ENCODE assay signal across 18 mouse cellular contexts in the genomic region with DNA sequence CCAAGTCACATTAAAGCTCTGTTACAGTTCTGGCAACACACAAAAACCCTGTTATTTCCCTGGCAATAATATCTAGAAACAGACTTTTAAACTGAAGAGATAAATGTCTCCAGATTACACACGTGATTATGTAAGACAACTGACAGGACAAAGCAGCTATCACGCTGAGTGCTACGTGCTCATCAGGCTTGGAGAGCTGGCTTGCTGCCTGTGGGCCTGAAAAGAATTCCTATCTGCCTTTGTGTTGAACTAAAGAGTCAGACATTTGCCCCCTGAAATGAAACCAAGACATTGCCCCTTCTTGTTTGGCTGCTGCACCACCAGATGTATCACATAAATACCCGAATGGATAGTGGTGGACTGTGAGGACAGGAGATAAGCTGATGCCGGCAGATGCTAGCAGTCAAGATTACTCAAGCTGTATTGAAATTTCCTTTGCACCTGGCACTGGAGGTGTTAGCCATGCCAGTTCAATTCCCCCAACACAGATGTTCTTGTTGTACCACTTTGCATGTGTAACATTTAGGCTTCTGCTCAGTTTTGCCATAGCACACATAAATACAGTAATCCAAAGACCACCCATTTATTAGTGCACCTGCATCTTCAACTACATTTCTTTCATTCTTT.
DNase-seq lines count a peak whose midpoint lies in the region; ATAC-seq lines count a peak whose summit lies in the region.
"Had no signal": no experiment of that assay in that cellular context is flagged by ENCODE, and none has a peak within 500 bp of the region (broad histone marks: within the 10 kb centered on the region; RNA-seq: fewer than 3 reads in every experiment).

No protein-coding gene starts in this region.

- H3K36me3 ChIP-seq in lung, embryonic 15.5 days = no peaks in the 10 kb centered on the region
- H3K36me3 ChIP-seq: embryonic facial prominence, embryonic 15.5 days; intestine, embryonic 15.5 days; limb, embryonic 13.5 days; stomach, embryonic 15.5 days had no signal

- no peak overlapping the region for H3K9ac ChIP-seq in lung, embryonic 15.5 days
- H3K9ac ChIP-seq: embryonic facial prominence, embryonic 15.5 days; intestine, embryonic 15.5 days; limb, embryonic 13.5 days; liver, postnatal 0 days; stomach, embryonic 15.5 days had no signal

- ATAC-seq in lung, embryonic 15.5 days (ENCODE audit: borderline replicate concordance, extremely low read depth, low FRiP score, low TSS enrichment) = peak; percentile 73; the same call in 1 of the 2 replicates
- ATAC-seq: intestine, embryonic 15.5 days; liver, postnatal 0 days had no signal

- no peaks in the 10 kb centered on the region for H3K9me3 ChIP-seq in lung, embryonic 15.5 days
- H3K9me3 ChIP-seq: embryonic facial prominence, embryonic 15.5 days; intestine, embryonic 15.5 days; limb, embryonic 13.5 days; stomach, embryonic 15.5 days had no signal

- WGBS in lung, embryonic 15.5 days = 43% methylated on average over 5 of the region's 5 CpGs

- H3K27me3 ChIP-seq in lung, embryonic 15.5 days = no peaks in the 10 kb centered on the region
- H3K27me3 ChIP-seq: embryonic facial prominence, embryonic 15.5 days; intestine, embryonic 15.5 days; limb, embryonic 13.5 days; stomach, embryonic 15.5 days had no signal

- no peaks in the 10 kb centered on the region for H3K4me1 ChIP-seq in lung, embryonic 15.5 days
- H3K4me1 ChIP-seq: embryonic facial prominence, embryonic 15.5 days; intestine, embryonic 15.5 days; limb, embryonic 13.5 days; stomach, embryonic 15.5 days had no signal

- no peak overlapping the region for H3K4me2 ChIP-seq in lung, embryonic 15.5 days
- H3K4me2 ChIP-seq: embryonic facial prominence, embryonic 15.5 days; intestine, embryonic 15.5 days; limb, embryonic 13.5 days; stomach, embryonic 15.5 days had no signal

- H3K27ac ChIP-seq in lung, embryonic 15.5 days = no peak overlapping the region
- H3K27ac ChIP-seq: embryonic facial prominence, embryonic 15.5 days; intestine, embryonic 15.5 days; limb, embryonic 13.5 days; stomach, embryonic 15.5 days had no signal

- DNase-seq in embryo, embryonic 10 days (ENCODE audit: low spot score) = peak; percentile 3
- DNase-seq in embryo, embryonic 11 days = no peak
- DNase-seq in lung, postnatal 14 days = no peak
- DNase-seq in cerebellum, adult 9-11 months = peak; percentile 31
- DNase-seq in retina, embryonic 14.5 days (ENCODE audit: low spot score) = peak; percentile 21
- DNase-seq in testis, postnatal 14 days (ENCODE audit: low spot score) = no peak
- no peak for DNase-seq in adrenal gland, postnatal 14 days
- DNase-seq: adrenal gland, adult 2 months; heart, postnatal 14 days; kidney, postnatal 10 days; layer of hippocampus, postnatal 36 days; liver, postnatal 0 days had no signal

- no peak overlapping the region for H3K4me3 ChIP-seq in lung, embryonic 15.5 days
- H3K4me3 ChIP-seq: embryonic facial prominence, embryonic 15.5 days; intestine, embryonic 15.5 days; limb, embryonic 13.5 days; myocyte; stomach, embryonic 15.5 days had no signal

Comparison
In these comparisons a context has a peak if more than half of its experiments do, and no peak if none do; other contexts are left out.
1. DNase-seq: peak in embryo, embryonic 10 days (single experiment), cerebellum, adult 9-11 months (single experiment) and retina, embryonic 14.5 days (single experiment); none in embryo, embryonic 11 days (single experiment), lung, postnatal 14 days (single experiment), testis, postnatal 14 days (single experiment) and adrenal gland, postnatal 14 days (single experiment).